Mouse (Mus musculus): Measurements from ENCODE around the gene Sars2. TPM values are rescaled to one million over a fixed set of nuclear protein-coding genes. Genes with fewer than 3 reads are reported as not detected.

The Sars2 gene
- polyA plus RNA-seq, 1 experiment from 2014 or later = 20.9 TPM

DNA sequence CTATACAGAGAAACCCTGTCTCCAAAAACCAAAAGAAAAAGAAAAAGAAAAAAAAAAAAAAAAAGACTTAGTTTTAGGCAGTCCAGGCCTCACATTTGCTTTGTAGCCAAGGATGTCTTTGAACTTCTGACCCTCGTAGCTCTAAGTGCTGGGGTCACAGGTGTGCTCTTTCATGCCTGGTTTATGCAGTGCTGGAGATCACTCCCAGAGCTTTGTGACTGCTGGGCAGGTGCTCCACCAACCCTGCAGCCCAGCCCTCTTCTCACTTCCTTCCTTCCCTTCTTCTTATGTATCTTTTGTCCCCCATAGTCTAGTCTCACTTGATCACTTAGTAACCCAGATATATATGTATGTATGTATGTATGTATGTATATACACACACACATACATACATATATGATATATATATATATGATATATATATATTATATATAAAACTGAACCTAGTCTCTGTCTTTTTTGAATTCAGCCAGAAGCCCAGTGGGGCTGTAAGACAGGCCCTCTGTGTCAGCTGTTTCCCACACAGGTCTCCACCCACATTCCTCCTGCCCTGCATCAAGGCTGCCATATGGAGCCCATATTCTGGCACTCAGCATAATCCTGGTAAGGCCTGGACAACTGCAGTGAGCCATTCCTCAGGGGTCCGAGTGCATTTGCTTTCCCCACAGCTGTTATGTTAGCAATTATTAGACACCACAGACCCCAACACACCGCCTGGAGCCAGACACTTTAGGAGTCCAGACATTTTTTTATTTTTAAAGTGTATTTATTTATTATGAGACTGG lies 20.8 kb upstream of the Sars2 start:
- Histone ChIP-seq H3K36me3 (ENCODE audit: control insufficient read depth, insufficient read depth, low read length) (peaks cover 7% of the 10 kb centered on the region), H3K27ac (ENCODE audit: low read depth, low read length) (no peak overlapping the region), H3K9ac (ENCODE audit: low read depth, low read length) (no peak overlapping the region), H3K4me1 (ENCODE audit: control insufficient read depth, insufficient read depth, low read length) (peaks cover 3% of the 10 kb centered on the region; the same call in 1 of the 2 replicates), H3K9me3 (replicated peaks; ENCODE audit: control insufficient read depth, low read length) (no peaks in the 10 kb centered on the region; the same call in 1 of the 2 replicates), H3K27me3 (ENCODE audit: control insufficient read depth, insufficient read depth, low read length) (no peaks in the 10 kb centered on the region), H3K4me2 (no peak overlapping the region), H3K4me3 (ENCODE audit: low read depth, low read length) (no peak overlapping the region)
- 72% methylated on average over 3 of the region's 3 CpGs for WGBS (ENCODE audit: insufficient replicate concordance)
- no peak for ATAC-seq (replicated peaks; ENCODE audit: insufficient number of reproducible peaks, low FRiP score, low TSS enrichment)

DNA sequence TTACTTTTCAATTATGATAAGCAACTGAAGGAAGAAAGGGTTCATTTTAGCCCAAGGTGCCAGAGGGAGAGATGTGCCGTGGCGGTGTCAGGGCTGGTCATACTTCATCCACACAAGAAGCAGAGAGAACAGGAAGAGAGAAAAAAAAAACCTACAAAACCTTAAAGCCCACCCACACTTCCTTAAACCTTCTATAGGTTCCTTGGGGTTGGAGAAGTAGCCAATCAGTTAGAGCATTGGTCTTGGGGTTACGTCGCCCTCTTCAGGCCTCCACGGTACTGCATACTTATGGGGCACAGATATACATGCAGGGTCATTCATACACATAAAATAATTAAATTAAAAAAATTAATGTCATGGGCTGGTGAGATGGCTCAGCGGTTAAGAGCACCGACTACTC lies 19.7 kb upstream of the Sars2 start:
- 85% methylated on average over 7 of the region's 7 CpGs for WGBS (ENCODE audit: insufficient replicate concordance)
- Histone ChIP-seq H3K9ac (ENCODE audit: low read depth, low read length) (no peak overlapping the region), H3K4me1 (ENCODE audit: control insufficient read depth, insufficient read depth, low read length) (peaks cover 3% of the 10 kb centered on the region; the same call in 1 of the 2 replicates), H3K27ac (ENCODE audit: low read depth, low read length) (no peak overlapping the region), H3K36me3 (ENCODE audit: control insufficient read depth, insufficient read depth, low read length) (peaks cover 7% of the 10 kb centered on the region), H3K4me2 (no peak overlapping the region), H3K4me3 (ENCODE audit: low read depth, low read length) (no peak overlapping the region), H3K9me3 (replicated peaks; ENCODE audit: control insufficient read depth, low read length) (no peaks in the 10 kb centered on the region; the same call in 1 of the 2 replicates), H3K27me3 (ENCODE audit: control insufficient read depth, insufficient read depth, low read length) (no peaks in the 10 kb centered on the region)
- no peak for ATAC-seq (replicated peaks; ENCODE audit: insufficient number of reproducible peaks, low FRiP score, low TSS enrichment)

DNA sequence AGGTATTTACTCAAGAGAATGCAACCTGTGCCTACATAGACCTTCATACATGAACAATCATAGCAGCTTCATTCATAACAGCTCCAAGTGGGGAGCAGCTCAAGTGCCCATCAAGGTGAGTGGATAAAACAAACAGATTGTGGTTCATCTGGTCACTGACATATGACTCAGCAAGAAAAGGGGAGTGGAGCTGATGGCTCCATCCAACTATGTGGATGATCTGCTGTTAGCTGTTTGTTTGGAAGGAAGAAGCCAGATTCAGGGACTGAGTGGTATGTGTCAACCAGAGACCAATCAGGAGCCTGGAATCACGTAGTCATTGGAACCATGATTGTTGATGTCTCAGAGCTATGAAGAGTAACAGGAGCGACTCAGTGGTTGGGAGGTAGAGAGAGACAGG lies 17.2 kb upstream of the Sars2 start:
- WGBS (ENCODE audit: insufficient replicate concordance) = 83% methylated on average over 2 of the region's 2 CpGs
- Histone ChIP-seq H3K9ac (ENCODE audit: low read depth, low read length) (no peak overlapping the region), H3K4me3 (ENCODE audit: low read depth, low read length) (no peak overlapping the region), H3K27ac (ENCODE audit: low read depth, low read length) (no peak overlapping the region), H3K9me3 (replicated peaks; ENCODE audit: control insufficient read depth, low read length) (no peaks in the 10 kb centered on the region; the same call in 1 of the 2 replicates), H3K4me2 (no peak overlapping the region), H3K27me3 (ENCODE audit: control insufficient read depth, insufficient read depth, low read length) (no peaks in the 10 kb centered on the region), H3K36me3 (ENCODE audit: control insufficient read depth, insufficient read depth, low read length) (peaks cover 7% of the 10 kb centered on the region), H3K4me1 (ENCODE audit: control insufficient read depth, insufficient read depth, low read length) (no peaks in the 10 kb centered on the region)
- ATAC-seq (replicated peaks; ENCODE audit: insufficient number of reproducible peaks, low FRiP score, low TSS enrichment) = no peak

DNA sequence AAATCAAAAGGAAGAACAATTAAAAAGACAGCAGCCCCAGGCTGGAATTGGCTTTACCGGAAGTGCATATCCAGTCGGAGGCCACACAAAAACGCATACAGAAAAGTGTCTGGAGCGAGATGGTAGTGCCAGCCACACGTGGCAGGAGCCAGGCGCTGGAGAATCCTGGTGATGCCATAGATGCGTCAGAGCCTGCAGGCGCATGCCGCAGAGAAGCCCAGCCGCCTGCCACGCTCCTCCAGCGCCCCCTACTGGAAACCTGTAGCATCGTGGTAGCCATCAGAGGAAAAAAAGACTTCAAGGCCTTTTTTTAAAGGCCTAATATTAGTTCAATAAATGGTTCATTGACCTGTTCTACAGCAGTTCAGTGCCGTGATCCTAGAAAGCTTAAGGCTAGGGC lies 15.2 kb upstream of the Sars2 start:
- Histone ChIP-seq H3K9ac (ENCODE audit: low read depth, low read length) (no peak overlapping the region), H3K27ac (ENCODE audit: low read depth, low read length) (no peak overlapping the region), H3K4me1 (ENCODE audit: control insufficient read depth, insufficient read depth, low read length) (no peaks in the 10 kb centered on the region), H3K4me3 (ENCODE audit: low read depth, low read length) (no peak overlapping the region), H3K4me2 (peak overlapping the region; percentile 16; the same call in 1 of the 2 replicates), H3K36me3 (ENCODE audit: control insufficient read depth, insufficient read depth, low read length) (peaks cover 7% of the 10 kb centered on the region), H3K9me3 (replicated peaks; ENCODE audit: control insufficient read depth, low read length) (peaks cover 8% of the 10 kb centered on the region), H3K27me3 (ENCODE audit: control insufficient read depth, insufficient read depth, low read length) (no peaks in the 10 kb centered on the region)
- WGBS (ENCODE audit: insufficient replicate concordance) = 10% methylated on average over 14 of the region's 14 CpGs
- no peak for ATAC-seq (replicated peaks; ENCODE audit: insufficient number of reproducible peaks, low FRiP score, low TSS enrichment)

DNA sequence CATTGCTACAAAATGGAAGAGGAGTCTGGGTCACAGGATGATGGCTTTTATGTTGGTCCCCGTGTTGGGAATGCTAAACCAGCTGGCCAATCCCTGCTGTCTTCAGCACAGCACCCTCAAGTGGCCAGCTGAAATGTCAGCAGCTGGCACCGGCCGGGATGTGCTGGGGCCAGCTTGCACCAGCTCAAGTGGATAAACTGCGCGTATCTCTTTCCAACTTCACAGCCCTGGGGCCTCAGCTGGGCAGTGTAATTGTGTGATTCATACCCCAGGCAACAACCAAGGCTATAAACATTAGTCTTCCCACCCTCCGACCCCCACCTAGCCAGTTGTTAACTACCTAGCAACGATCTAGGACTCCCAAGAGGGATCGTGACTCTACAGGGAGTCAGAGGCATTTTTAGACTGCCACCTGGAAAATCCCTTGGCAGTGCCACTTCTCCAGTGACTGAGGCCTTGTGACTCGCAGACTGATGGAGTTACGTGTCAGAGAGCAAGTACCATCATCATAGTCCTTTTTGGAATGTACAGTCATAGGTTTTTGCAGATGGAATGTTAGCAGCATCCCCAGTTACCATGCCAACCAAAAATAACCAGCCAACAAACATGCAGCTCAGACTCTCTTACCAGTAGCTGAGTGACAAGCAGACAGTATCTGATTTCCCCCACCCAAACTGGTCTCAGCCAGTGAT lies 14.0 kb upstream of the Sars2 start:
- no peak overlapping the region for H3K9ac ChIP-seq (ENCODE audit: low read depth, low read length)
- H3K4me3 ChIP-seq (ENCODE audit: low read depth, low read length) = no peak overlapping the region
- H3K4me2 ChIP-seq = no peak overlapping the region
- peaks cover 7% of the 10 kb centered on the region for H3K36me3 ChIP-seq (ENCODE audit: control insufficient read depth, insufficient read depth, low read length)
- WGBS (ENCODE audit: insufficient replicate concordance) = 57% methylated on average over 10 of the region's 10 CpGs
- ATAC-seq (replicated peaks; ENCODE audit: insufficient number of reproducible peaks, low FRiP score, low TSS enrichment) = no peak
- peaks cover 5% of the 10 kb centered on the region for H3K4me1 ChIP-seq (ENCODE audit: control insufficient read depth, insufficient read depth, low read length)
- H3K27ac ChIP-seq (ENCODE audit: low read depth, low read length) = no peak overlapping the region
- H3K9me3 ChIP-seq (replicated peaks; ENCODE audit: control insufficient read depth, low read length) = peaks cover 8% of the 10 kb centered on the region
- H3K27me3 ChIP-seq (ENCODE audit: control insufficient read depth, insufficient read depth, low read length) = no peaks in the 10 kb centered on the region

DNA sequence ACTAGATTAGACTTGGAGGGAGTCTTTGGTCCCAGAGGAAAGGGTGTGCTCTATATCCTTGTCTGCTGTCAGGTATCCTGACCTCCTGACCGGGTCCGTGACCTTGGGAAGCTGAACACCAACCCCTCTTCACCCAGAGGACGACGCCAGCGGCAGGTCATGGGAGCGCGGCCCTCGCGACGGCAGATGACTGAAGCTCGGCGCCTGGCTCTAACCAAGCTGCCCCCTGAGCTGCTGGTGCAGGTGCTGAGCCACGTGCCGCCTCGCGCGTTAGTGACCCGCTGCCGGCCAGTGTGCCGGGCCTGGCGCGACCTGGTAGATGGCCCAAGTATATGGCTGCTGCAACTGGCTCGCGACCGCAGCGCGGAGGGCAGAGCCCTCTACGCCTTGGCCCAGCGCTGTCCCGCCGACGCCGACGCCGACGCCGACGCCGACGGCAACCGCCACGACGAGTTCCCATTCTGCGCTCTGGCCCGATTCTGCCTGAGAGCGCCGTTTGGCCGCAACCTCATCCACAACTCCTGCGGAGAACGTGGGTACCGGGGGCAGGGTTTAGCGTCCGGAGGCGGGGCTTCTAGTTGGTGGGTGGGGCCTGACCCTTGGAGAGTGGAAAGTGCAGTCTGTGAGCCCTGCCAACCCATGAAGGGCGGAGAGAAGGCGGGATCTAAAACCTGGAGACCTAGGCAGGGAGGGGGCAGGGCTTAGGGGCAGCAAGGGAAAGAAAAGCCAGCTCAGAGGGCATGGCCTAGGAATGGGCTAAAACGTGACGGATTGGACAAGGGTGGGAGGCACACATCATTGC lies 9.2 kb upstream of the Sars2 start:
- WGBS (ENCODE audit: insufficient replicate concordance) = 3% methylated on average over 58 of the region's 58 CpGs
- ATAC-seq (replicated peaks; ENCODE audit: insufficient number of reproducible peaks, low FRiP score, low TSS enrichment) = peak; percentile 76
- no peak overlapping the region for H3K27ac ChIP-seq (ENCODE audit: low read depth, low read length)
- peaks cover 9% of the 10 kb centered on the region for H3K36me3 ChIP-seq (ENCODE audit: control insufficient read depth, insufficient read depth, low read length)
- H3K4me2 ChIP-seq = peak overlapping the region; percentile 81
- H3K9ac ChIP-seq (ENCODE audit: low read depth, low read length) = peak overlapping the region; percentile 57
- H3K9me3 ChIP-seq (replicated peaks; ENCODE audit: control insufficient read depth, low read length) = peaks cover 8% of the 10 kb centered on the region
- peak overlapping the region; percentile 47 for H3K4me3 ChIP-seq (ENCODE audit: low read depth, low read length)
- no peaks in the 10 kb centered on the region for H3K27me3 ChIP-seq (ENCODE audit: control insufficient read depth, insufficient read depth, low read length)
- peaks cover 5% of the 10 kb centered on the region for H3K4me1 ChIP-seq (ENCODE audit: control insufficient read depth, insufficient read depth, low read length)

DNA sequence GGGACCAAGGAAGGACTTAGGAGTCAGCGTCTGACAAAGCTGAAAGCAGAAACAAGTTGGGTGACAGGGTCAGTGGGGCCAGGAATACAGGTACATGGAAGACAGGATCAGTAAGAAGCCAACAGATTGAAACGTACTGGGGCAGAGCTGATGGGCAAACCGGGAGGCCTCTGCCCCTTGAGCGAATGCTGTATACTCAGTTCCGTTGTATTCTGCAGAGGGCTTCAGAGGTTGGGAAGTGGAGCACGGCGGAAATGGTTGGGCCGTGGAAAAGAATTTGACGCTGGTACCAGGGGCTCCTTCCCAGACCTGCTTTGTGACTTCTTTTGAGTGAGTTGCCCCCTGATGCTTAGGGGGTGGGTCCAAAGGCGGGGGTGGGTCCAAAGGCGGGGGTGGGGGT lies 8.6 kb upstream of the Sars2 start:
- H3K9me3 ChIP-seq (replicated peaks; ENCODE audit: control insufficient read depth, low read length) = peaks cover 8% of the 10 kb centered on the region
- no peak for ATAC-seq (replicated peaks; ENCODE audit: insufficient number of reproducible peaks, low FRiP score, low TSS enrichment)
- H3K4me3 ChIP-seq (ENCODE audit: low read depth, low read length) = peak overlapping the region; percentile 47
- H3K27ac ChIP-seq (ENCODE audit: low read depth, low read length) = no peak overlapping the region
- peak overlapping the region; percentile 81 for H3K4me2 ChIP-seq
- 20% methylated on average over 11 of the region's 11 CpGs for WGBS (ENCODE audit: insufficient replicate concordance)
- 0 out of 2 replicates have a peak overlapping the region, but pooled peaks have one; percentile 36 for H3K9ac ChIP-seq (ENCODE audit: low read depth, low read length)
- peaks cover 15% of the 10 kb centered on the region for H3K36me3 ChIP-seq (ENCODE audit: control insufficient read depth, insufficient read depth, low read length)
- peaks cover 5% of the 10 kb centered on the region for H3K4me1 ChIP-seq (ENCODE audit: control insufficient read depth, insufficient read depth, low read length)
- no peaks in the 10 kb centered on the region for H3K27me3 ChIP-seq (ENCODE audit: control insufficient read depth, insufficient read depth, low read length)

DNA sequence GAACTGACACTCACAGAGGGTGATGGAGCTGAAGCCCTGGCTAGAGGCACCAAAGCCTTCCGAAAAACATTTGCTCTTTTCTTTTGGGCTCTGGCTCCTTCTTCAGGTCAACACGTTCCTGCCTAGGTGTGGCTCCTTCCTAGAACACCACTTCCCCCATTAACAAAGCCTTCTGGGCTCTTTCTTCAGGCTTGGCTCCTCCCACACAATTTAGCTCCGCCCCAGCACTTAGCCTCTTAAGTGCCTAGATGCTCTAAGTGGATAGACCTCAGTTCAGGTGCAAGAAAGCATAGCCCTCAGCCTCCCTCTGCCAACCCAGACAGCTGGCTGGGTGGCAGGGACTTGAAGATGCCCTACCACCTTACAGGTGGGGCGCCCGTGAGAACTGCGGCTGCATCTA lies 6.1 kb upstream of the Sars2 start:
- Histone ChIP-seq H3K4me2 (no peak overlapping the region), H3K27me3 (ENCODE audit: control insufficient read depth, insufficient read depth, low read length) (no peaks in the 10 kb centered on the region), H3K27ac (ENCODE audit: low read depth, low read length) (no peak overlapping the region), H3K9me3 (replicated peaks; ENCODE audit: control insufficient read depth, low read length) (peaks cover 8% of the 10 kb centered on the region), H3K36me3 (ENCODE audit: control insufficient read depth, insufficient read depth, low read length) (peaks cover 19% of the 10 kb centered on the region), H3K9ac (ENCODE audit: low read depth, low read length) (no peak overlapping the region), H3K4me3 (ENCODE audit: low read depth, low read length) (no peak overlapping the region), H3K4me1 (ENCODE audit: control insufficient read depth, insufficient read depth, low read length) (peaks cover 5% of the 10 kb centered on the region)
- 79% methylated on average over 6 of the region's 6 CpGs for WGBS (ENCODE audit: insufficient replicate concordance)
- ATAC-seq (replicated peaks; ENCODE audit: insufficient number of reproducible peaks, low FRiP score, low TSS enrichment) = no peak
